Mouse (Mus musculus) heart, adult 2 months (tissue): ENCODE data around the gene Ccdc185.

ENCODE experiments used
- CTCF ChIP-seq: fragments of 200-600 bp; IDR thresholded peaks from 2 replicates; pipeline ENCODE4 v1.8.1; 2022; ENCODE audit warnings: antibody characterized with exemption, mild to moderate bottlenecking, moderate library complexity
- EP300 ChIP-seq: fragments of 200-500 bp; IDR thresholded peaks from 2 replicates; pipeline ENCODE4 v1.6.1; 2011; ENCODE audit warnings: low read depth, low read length, control low read depth; ENCODE audit not compliant: insufficient read depth
- POLR2A ChIP-seq: fragments of 200-500 bp; IDR thresholded peaks from 2 replicates; pipeline ENCODE4 v1.6.1; 2011; ENCODE audit warnings: mild to moderate bottlenecking, low read depth, low read length, control low read depth; ENCODE audit not compliant: insufficient read depth

DNA sequence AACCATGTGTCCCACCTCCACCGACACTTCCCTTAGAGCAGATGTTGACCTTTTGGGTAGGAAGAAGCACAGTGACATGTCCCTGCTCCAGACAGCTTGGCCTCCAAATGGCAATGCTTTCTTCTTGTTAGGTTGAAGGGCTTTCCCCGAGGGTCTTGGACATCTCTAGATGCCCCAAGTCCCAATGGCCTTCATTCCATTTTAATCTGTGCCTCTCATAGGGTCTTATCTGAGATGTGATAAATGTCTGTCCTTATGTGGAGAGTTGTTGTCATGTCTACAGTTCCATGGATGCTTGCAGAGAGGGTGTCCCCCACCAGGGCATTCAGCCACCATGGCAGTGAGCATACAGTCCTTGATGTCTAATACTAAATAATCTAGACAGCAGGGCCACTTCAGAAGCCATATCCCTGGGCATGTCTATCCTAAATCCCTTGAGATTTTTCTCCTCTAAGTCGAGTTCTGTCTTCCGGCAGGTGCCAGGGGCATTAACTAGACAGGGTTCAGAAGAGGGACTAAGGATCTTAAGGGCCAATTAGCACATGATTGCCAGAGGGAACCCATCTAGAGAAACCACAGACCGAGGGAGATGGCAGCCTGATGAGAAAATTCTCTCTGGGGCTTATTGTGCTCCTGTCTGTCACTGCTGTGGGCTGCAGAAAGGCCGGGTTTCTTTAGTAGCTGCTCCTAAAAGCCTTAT is 34.6 kb downstream of the Ccdc185 start:
- TF ChIP-seq CTCF (no peak), EP300 (no peak), POLR2A (no peak)
